Mouse (Mus musculus): Measurements from ENCODE around the gene Saysd1.

DNA sequence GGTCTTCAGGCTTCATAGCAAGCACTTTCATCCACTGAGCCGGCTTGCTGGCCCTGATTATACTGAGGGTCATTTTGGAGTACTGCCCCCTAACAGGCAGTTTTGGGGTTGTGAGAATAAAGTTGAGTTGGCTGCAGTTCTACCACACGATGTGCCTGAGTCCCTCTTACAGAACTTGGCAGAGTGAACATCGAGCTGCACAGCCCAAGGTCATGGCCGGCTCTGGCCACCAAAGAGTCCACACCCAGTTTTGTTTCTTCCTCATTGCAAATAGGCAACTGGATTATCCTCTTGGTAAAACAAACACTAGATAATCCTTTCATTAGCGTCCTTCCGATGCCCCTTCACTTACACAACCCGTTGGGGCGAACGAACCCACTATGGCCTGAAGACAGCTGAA lies 47.1 kb upstream of the Saysd1 start:
- TF ChIP-seq POLR2A (IDR thresholded peaks at IDR 0.05; ENCODE audit: control insufficient read depth, low read depth, low read length) (no peak), CTCF (IDR thresholded peaks at IDR 0.05; ENCODE audit: control insufficient read depth, insufficient read depth, insufficient replicate concordance, low read depth, low read length) (no peak)

All from testis, adult 2 months (tissue).